Mouse (Mus musculus): ENCODE results near the gene Rhou.

The Rhou gene

GRCm38 (mm10) chr8:123696167-123696566, 42.4 kb downstream of the Rhou start:
- DNase-seq (ENCODE audit: extremely low spot score), result no peak

DNA sequence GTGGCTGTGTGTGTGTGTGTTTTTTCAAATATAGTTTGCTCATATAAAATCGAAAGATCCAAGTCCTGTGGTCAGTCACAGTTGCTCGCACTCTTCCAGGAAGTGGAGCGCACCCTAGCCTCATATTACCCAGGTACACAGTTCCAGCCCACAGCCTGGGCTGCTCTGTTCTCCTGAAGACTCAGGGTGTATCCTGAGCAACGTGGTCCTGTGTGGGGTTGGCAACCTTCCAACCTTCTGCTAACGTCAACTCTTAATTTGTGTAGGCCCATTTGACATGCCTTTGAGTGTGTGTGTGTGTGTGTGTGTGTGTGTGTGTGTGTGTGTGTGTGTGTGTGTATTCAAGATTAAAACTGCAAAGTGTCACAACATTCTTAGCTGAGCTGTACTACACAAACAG, 43.6 kb downstream of the Rhou start:
- DNase-seq (ENCODE audit: extremely low spot score), result no peak

DNA sequence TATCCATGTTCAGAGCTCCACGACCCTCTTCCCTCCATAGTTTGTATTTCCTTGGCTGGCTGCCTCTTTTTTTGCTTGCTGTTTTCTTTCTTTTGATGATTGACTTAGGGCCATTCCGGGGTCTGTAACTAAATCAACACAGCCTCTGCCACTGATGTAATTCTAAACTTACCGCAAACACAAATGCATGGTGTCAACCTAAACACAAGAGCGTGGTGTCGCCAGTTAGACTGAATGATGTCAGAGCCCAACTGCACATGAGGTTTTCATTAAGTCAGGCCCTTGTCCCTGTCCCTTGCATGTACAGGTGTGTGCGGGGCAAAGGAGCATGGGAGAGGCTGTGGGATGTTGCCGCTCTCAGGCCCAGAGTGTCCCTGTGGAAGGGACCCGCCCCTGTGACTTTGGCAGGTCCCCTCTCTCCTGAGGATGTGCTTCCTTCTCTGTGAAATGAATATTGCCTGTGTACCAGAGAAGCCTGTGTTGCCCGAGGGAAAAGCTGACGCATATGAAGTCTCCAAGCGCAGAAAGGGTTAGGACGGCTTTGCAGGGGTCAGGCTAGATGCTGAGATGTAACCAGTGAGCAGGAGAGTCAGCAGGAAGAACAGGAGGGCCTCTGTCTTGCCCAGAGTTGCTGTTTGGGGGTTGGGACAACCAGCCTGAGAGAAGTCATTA, 46.8 kb downstream of the Rhou start:
- peak; percentile 40 for DNase-seq (ENCODE audit: extremely low spot score)

GRCm38 (mm10) chr8:123701952-123702587, 48.3 kb downstream of the Rhou start:
- no peak for DNase-seq (ENCODE audit: extremely low spot score)

DNA sequence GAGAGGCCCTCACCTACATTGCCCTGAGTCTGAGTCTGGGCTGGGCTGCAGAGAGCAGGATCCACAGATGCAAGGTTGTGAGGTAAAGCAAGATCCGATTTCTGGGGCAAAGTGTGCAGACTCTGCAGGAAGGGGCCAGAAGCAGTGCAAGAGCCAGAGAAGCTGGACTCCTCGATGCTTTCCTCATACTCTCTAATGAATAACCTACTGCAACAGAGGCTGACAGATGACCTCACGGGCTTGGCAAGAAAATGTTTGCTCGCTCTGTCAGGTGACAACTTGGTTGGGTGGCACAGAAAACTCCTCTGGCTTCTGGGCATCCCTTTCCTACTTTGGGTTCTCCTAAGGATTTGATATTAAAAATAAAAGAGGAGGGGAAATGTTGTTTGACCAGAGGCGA, 51.6 kb downstream of the Rhou start:
- no peak for DNase-seq (ENCODE audit: extremely low spot score)

- no peak for DNase-seq (ENCODE audit: extremely low spot score)
Observed at GRCm38 (mm10) chr8:123707137-123707536, 53.4 kb downstream of the Rhou start.

DNA sequence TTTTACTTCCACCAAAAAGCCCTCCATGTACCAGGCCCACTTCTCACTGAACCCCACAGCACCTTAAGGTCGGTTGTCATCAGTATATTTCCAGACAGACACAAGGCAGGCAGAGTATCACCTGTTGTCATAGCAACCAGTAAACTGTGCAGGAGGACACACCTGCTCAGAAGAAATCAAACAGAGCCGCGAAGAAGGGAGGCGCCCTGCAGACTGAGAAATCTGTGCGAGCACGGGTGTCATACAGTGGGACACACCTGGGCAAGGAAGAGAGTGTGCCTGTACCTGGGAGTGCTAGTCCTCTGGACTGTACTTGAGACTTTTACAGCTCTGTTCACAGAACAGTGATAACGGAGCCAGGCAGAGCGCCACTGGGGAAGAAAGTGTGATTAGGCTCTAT, 55.0 kb downstream of the Rhou start:
- no peak for DNase-seq (ENCODE audit: extremely low spot score)

DNA sequence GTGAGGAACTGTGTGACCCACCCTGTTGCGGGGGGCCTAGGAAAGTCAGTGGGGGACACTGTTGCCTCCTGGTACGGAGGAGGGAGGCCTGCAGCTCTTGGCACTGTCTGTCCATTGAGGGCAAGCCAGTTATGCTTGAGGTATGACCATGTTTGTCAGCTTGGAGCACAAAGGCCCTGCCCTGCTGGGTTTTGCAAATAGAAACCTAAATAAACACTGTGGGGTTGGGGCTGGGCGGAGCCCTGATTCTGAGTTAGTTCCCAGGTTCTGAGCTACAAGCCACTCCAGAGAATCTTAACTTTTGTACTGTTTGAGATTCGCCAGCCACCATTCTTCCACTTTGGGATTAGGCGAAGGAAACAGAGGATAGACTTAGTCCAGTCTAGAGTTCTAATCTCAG, 56.6 kb downstream of the Rhou start:
- DNase-seq (ENCODE audit: extremely low spot score), result no peak

Data from embryo, embryonic 9.5 days (tissue).